Mouse (Mus musculus) heart, postnatal 10 days (tissue): ENCODE measurements around the gene Tmcc1. TPM values are rescaled to one million over a fixed set of nuclear protein-coding genes. Genes with fewer than 3 reads are reported as not detected.
"Not testable (repeated sequence)": the region's sequence is repeated elsewhere in the genome, so short reads cannot be mapped to it uniquely, and the experiment has no call there.

Experiments
- DNase-seq, 2 experiments: peaks; one replicate each; pipeline ENCODE4 v3.0.0; 2021
- intact Hi-C: fragments of 180-260 bp; cut with DNase I; formaldehyde crosslinking; loops from one replicate; pipeline ENCODE4 v1.15.1; 2025
- total RNA-seq, 2 experiments: library from RNA; stranded (reverse); gene quantifications; 2 replicates each; pipeline ENCODE4 v1.2.3; 2021

Tmcc1 gene
- total RNA-seq, 2 experiments from 2014 or later: 27.3 to 28.7 TPM

- intact Hi-C loops: no loop called here
Observed at GRCm38 (mm10) chr6:116154854-116155624, 38.2 kb downstream of the Tmcc1 start.

GRCm38 (mm10) chr6:116147386-116147785 lies 45.9 kb downstream of the Tmcc1 start:
- intact Hi-C loops: loop anchor here (5.0 kb wide), 1 partner anchor 35 kb away; no protein-coding TSS in a partner anchor
- DNase-seq: no peak

More at GRCm38 (mm10) chr6:116154854-116155624, 38.2 kb downstream of the Tmcc1 start:
- DNase-seq: no peak

GRCm38 (mm10) chr6:116141696-116142095 lies 51.6 kb downstream of the Tmcc1 start:
- intact Hi-C loops: no loop called here
- DNase-seq: no peak

GRCm38 (mm10) chr6:116140782-116141181 lies 52.5 kb downstream of the Tmcc1 start:
- no peak for DNase-seq
- intact Hi-C loops: no loop called here

- no peak for DNase-seq
- intact Hi-C loops: loop anchor here (5.0 kb wide), 1 partner anchor 292 kb away; no protein-coding TSS in a partner anchor
Observed at GRCm38 (mm10) chr6:116139143-116139856, 54.0 kb downstream of the Tmcc1 start.

GRCm38 (mm10) chr6:116135971-116136632 lies 57.2 kb downstream of the Tmcc1 start:
- intact Hi-C loops: loop anchor here (2.0 to 5.0 kb wide), 2 partner anchors 125 to 289 kb away; no protein-coding TSS in a partner anchor
- peak; percentile 45 to 47 for DNase-seq

- DNase-seq: no peak
- intact Hi-C loops: no loop called here
Observed at GRCm38 (mm10) chr6:116133756-116134155, 59.5 kb downstream of the Tmcc1 start.

GRCm38 (mm10) chr6:116131771-116132170 lies 61.5 kb downstream of the Tmcc1 start:
- DNase-seq: no peak
- intact Hi-C loops: no loop called here

- peak; percentile 41 to 69 for DNase-seq
Observed at GRCm38 (mm10) chr6:116128710-116129109, 64.6 kb downstream of the Tmcc1 start.

GRCm38 (mm10) chr6:116127918-116128443 lies 65.3 kb downstream of the Tmcc1 start:
- intact Hi-C loops: loop anchor here (1.0 to 5.0 kb wide), 3 partner anchors 118 to 276 kb away; partner anchors contain the start of genes Ift122 and Mbd4
- DNase-seq: no peak

More at GRCm38 (mm10) chr6:116128710-116129109, 64.6 kb downstream of the Tmcc1 start:
- intact Hi-C loops: loop anchor here (1.0 to 5.0 kb wide), 3 partner anchors 118 to 276 kb away; partner anchors contain the start of genes Ift122 and Mbd4

GRCm38 (mm10) chr6:116126577-116126976 lies 66.7 kb downstream of the Tmcc1 start:
- intact Hi-C loops: loop anchor here (5.0 kb wide), 2 partner anchors 224 to 274 kb away; partner anchors contain the start of genes Ift122 and Mbd4
- DNase-seq: no peak

GRCm38 (mm10) chr6:116122881-116123280 lies 70.4 kb downstream of the Tmcc1 start:
- DNase-seq: no peak
- intact Hi-C loops: no loop called here

GRCm38 (mm10) chr6:116119669-116120068 lies 73.6 kb downstream of the Tmcc1 start:
- intact Hi-C loops: no loop called here
- no peak for DNase-seq

- DNase-seq, intact Hi-C loops: not testable (repeated sequence)
Observed at GRCm38 (mm10) chr6:116116634-116117033, 76.7 kb downstream of the Tmcc1 start.

- no peak for DNase-seq
- intact Hi-C loops: no loop called here
Observed at GRCm38 (mm10) chr6:116110588-116110987, 82.7 kb downstream of the Tmcc1 start.

GRCm38 (mm10) chr6:116107471-116108358 lies 85.6 kb downstream of the Tmcc1 start:
- intact Hi-C loops: loop anchor here (5.0 kb wide), 2 partner anchors 35 to 85 kb away; no protein-coding TSS in a partner anchor
- DNase-seq: peak; percentile 71 to 74

- intact Hi-C loops: loop anchor here (5.0 kb wide), 2 partner anchors 35 to 85 kb away; no protein-coding TSS in a partner anchor
- DNase-seq: no peak
Observed at GRCm38 (mm10) chr6:116106967-116107470, 86.3 kb downstream of the Tmcc1 start.

- intact Hi-C loops: no loop called here
- DNase-seq: no peak
Observed at GRCm38 (mm10) chr6:116097579-116097978, 95.7 kb downstream of the Tmcc1 start.

GRCm38 (mm10) chr6:116089402-116089801 lies 103.9 kb downstream of the Tmcc1 start:
- intact Hi-C loops: no loop called here

More at GRCm38 (mm10) chr6:116089402-116089801, 103.9 kb downstream of the Tmcc1 start:
- no peak for DNase-seq
